Mouse (Mus musculus) limb, embryonic 13.5 days (tissue): ENCODE results near the gene Pdxdc1. TPM values are rescaled to one million over a fixed set of nuclear protein-coding genes. Genes with fewer than 3 reads are reported as not detected.
"Not testable (repeated sequence)": the region's sequence is repeated elsewhere in the genome, so short reads cannot be mapped to it uniquely, and the experiment has no call there.

Experiments used
- ATAC-seq: fragments of 200-750 bp; cut with Nextera tagmentation; 2 replicates; pipeline ENCODE4 v1.8.0; 2017; ENCODE audit warnings: low read depth, moderate number of reproducible peaks, moderate TSS enrichment; ENCODE audit not compliant: low FRiP score
- H3K27ac ChIP-seq: fragments of 300-500 bp; sonication (generic); 2 replicates; pipeline ENCODE4 v1.5.1; 2015; ENCODE audit warnings: inconsistent platforms, mild to moderate bottlenecking, moderate library complexity
- H3K27me3 ChIP-seq: fragments of 300-500 bp; sonication (generic); 2 replicates; pipeline ENCODE4 v1.6.1; 2015; ENCODE audit warnings: mild to moderate bottlenecking, inconsistent platforms
- H3K36me3 ChIP-seq: fragments of 300-500 bp; sonication (generic); 2 replicates; pipeline ENCODE4 v1.6.1; 2015; ENCODE audit warnings: inconsistent platforms, mild to moderate bottlenecking, moderate library complexity
- H3K4me1 ChIP-seq: fragments of 300-500 bp; sonication (generic); 2 replicates; pipeline ENCODE4 v1.6.1; 2015; ENCODE audit warnings: inconsistent platforms
- H3K4me2 ChIP-seq: fragments of 300-500 bp; sonication (generic); replicated peaks from 2 replicates; pipeline ENCODE4 v1.6.1; 2015; ENCODE audit warnings: inconsistent platforms, mild to moderate bottlenecking, moderate library complexity
- H3K4me3 ChIP-seq: fragments of 300-500 bp; sonication (generic); 2 replicates; pipeline ENCODE4 v1.5.1; 2015; ENCODE audit warnings: moderate library complexity, mild to moderate bottlenecking, inconsistent platforms
- H3K9ac ChIP-seq: fragments of 300-500 bp; sonication (generic); 2 replicates; pipeline ENCODE4 v1.6.1; 2015; ENCODE audit warnings: mild to moderate bottlenecking, inconsistent platforms
- H3K9me3 ChIP-seq: fragments of 300-500 bp; sonication (generic); 2 replicates; pipeline ENCODE4 v1.6.1; 2016; ENCODE audit warnings: inconsistent platforms
- whole genome bisulfite sequencing: fragments of 180-500 bp; shearing (Covaris S2); methylation state at CpG from one replicate; pipeline ENCODE4 v1.1.7; 2015; 5-methylcytosine and 5-hydroxymethylcytosine counted together
- polyA plus RNA-seq: library from polyadenylated mRNA; unstranded; fragments of >200 nt; fragmentation: Nextera tagmentation; extraction: Ambion mirVana; gene quantifications from 2 replicates; pipeline ENCODE4 v1.2.1, GENCODE M21; 2015

Gene Pdxdc1
- polyA plus RNA-seq, 1 experiment from 2014 or later, result 110 TPM

GRCm38 (mm10) chr16:13867910-13868514 lies 34.9 kb downstream of the Pdxdc1 start:
- H3K4me3 ChIP-seq, result no peak overlapping the region
- 0 out of 2 replicates have a peak, but pooled peaks have one; percentile 44 for ATAC-seq
- H3K9me3 ChIP-seq, result no peaks in the 10 kb centered on the region
- H3K9ac ChIP-seq, result no peak overlapping the region
- H3K4me1 ChIP-seq, result no peaks in the 10 kb centered on the region
- H3K4me2 ChIP-seq, result peak overlapping the region; percentile 39
- 15% methylated on average over 41 of the region's 42 CpGs for WGBS
- no peaks in the 10 kb centered on the region for H3K27me3 ChIP-seq
- no peak overlapping the region for H3K27ac ChIP-seq
- H3K36me3 ChIP-seq, result peaks cover 61% of the 10 kb centered on the region

GRCm38 (mm10) chr16:13867406-13867805 lies 35.5 kb downstream of the Pdxdc1 start:
- not testable (repeated sequence) for H3K27me3 ChIP-seq, H3K27ac ChIP-seq, H3K9me3 ChIP-seq, H3K4me1 ChIP-seq, H3K9ac ChIP-seq, ATAC-seq, H3K4me2 ChIP-seq, H3K4me3 ChIP-seq
- H3K36me3 ChIP-seq, result peaks cover 65% of the 10 kb centered on the region
- WGBS, result 39% methylated on average over 5 of the region's 5 CpGs

GRCm38 (mm10) chr16:13866616-13867015 lies 36.3 kb downstream of the Pdxdc1 start:
- Histone ChIP-seq H3K4me2 (no peak overlapping the region), H3K9me3 (no peaks in the 10 kb centered on the region), H3K9ac (no peak overlapping the region), H3K36me3 (peaks cover 61% of the 10 kb centered on the region), H3K4me1 (no peaks in the 10 kb centered on the region), H3K27ac (no peak overlapping the region), H3K4me3 (no peak overlapping the region), H3K27me3 (no peaks in the 10 kb centered on the region)
- 85% methylated on average over 5 of the region's 5 CpGs for WGBS
- ATAC-seq, result no peak

- no peak overlapping the region for H3K27ac ChIP-seq
- no peak overlapping the region for H3K9ac ChIP-seq
- ATAC-seq, result no peak
- H3K4me2 ChIP-seq, result no peak overlapping the region
- no peaks in the 10 kb centered on the region for H3K9me3 ChIP-seq
- H3K27me3 ChIP-seq, result no peaks in the 10 kb centered on the region
- H3K36me3 ChIP-seq, result peaks cover 56% of the 10 kb centered on the region
- H3K4me3 ChIP-seq, result no peak overlapping the region
- H3K4me1 ChIP-seq, result no peaks in the 10 kb centered on the region
- WGBS, result 57% methylated on average over 4 of the region's 4 CpGs
Observed at GRCm38 (mm10) chr16:13866076-13866475, 36.9 kb downstream of the Pdxdc1 start.

- Histone ChIP-seq H3K36me3 (peaks cover 56% of the 10 kb centered on the region), H3K4me1 (no peaks in the 10 kb centered on the region), H3K9ac (no peak overlapping the region), H3K9me3 (no peaks in the 10 kb centered on the region), H3K27me3 (no peaks in the 10 kb centered on the region), H3K27ac (no peak overlapping the region), H3K4me3 (no peak overlapping the region), H3K4me2 (no peak overlapping the region)
- 98% methylated on average over 4 of the region's 4 CpGs for WGBS
- no peak for ATAC-seq
Observed at GRCm38 (mm10) chr16:13853886-13854285, 49.0 kb downstream of the Pdxdc1 start.

- Histone ChIP-seq H3K9me3 (no peaks in the 10 kb centered on the region), H3K27ac (no peak overlapping the region), H3K9ac (no peak overlapping the region), H3K27me3 (no peaks in the 10 kb centered on the region), H3K4me3 (no peak overlapping the region), H3K36me3 (peaks cover 60% of the 10 kb centered on the region), H3K4me1 (no peaks in the 10 kb centered on the region), H3K4me2 (no peak overlapping the region)
- WGBS, result 95% methylated on average over 4 of the region's 4 CpGs
- ATAC-seq, result no peak
Observed at GRCm38 (mm10) chr16:13851446-13851845, 51.5 kb downstream of the Pdxdc1 start.

- Histone ChIP-seq H3K4me1 (no peaks in the 10 kb centered on the region), H3K4me2 (no peak overlapping the region), H3K9ac (no peak overlapping the region), H3K27ac (no peak overlapping the region), H3K36me3 (peaks cover 71% of the 10 kb centered on the region), H3K9me3 (no peaks in the 10 kb centered on the region), H3K27me3 (no peaks in the 10 kb centered on the region), H3K4me3 (no peak overlapping the region)
- ATAC-seq, result no peak
- 87% methylated on average over 2 of the region's 2 CpGs for WGBS
Observed at GRCm38 (mm10) chr16:13848310-13848709, 54.6 kb downstream of the Pdxdc1 start.

- WGBS, result 90% methylated on average over 1 of the region's 1 CpGs
- ATAC-seq, result no peak
- no peak overlapping the region for H3K9ac ChIP-seq
- H3K36me3 ChIP-seq, result peaks cover 75% of the 10 kb centered on the region
- no peak overlapping the region for H3K27ac ChIP-seq
- H3K4me2 ChIP-seq, result no peak overlapping the region
- H3K4me1 ChIP-seq, result no peaks in the 10 kb centered on the region
- no peaks in the 10 kb centered on the region for H3K9me3 ChIP-seq
- no peak overlapping the region for H3K4me3 ChIP-seq
- no peaks in the 10 kb centered on the region for H3K27me3 ChIP-seq
Observed at GRCm38 (mm10) chr16:13846675-13847074, 56.3 kb downstream of the Pdxdc1 start.

- WGBS, result 96% methylated on average over 5 of the region's 5 CpGs
- Histone ChIP-seq H3K36me3 (peaks cover 86% of the 10 kb centered on the region), H3K9ac (no peak overlapping the region), H3K27ac (no peak overlapping the region), H3K4me1 (no peaks in the 10 kb centered on the region), H3K4me2 (no peak overlapping the region), H3K27me3 (no peaks in the 10 kb centered on the region), H3K4me3 (no peak overlapping the region), H3K9me3 (no peaks in the 10 kb centered on the region)
- ATAC-seq, result no peak
Observed at GRCm38 (mm10) chr16:13845031-13845430, 57.9 kb downstream of the Pdxdc1 start.

GRCm38 (mm10) chr16:13840956-13841355 lies 62.0 kb downstream of the Pdxdc1 start:
- H3K4me1 ChIP-seq, result no peaks in the 10 kb centered on the region
- no peak overlapping the region for H3K27ac ChIP-seq
- H3K36me3 ChIP-seq, result peaks cover 97% of the 10 kb centered on the region
- no peak overlapping the region for H3K4me2 ChIP-seq
- no peak overlapping the region for H3K9ac ChIP-seq
- H3K9me3 ChIP-seq, result no peaks in the 10 kb centered on the region
- ATAC-seq, result no peak
- H3K27me3 ChIP-seq, result no peaks in the 10 kb centered on the region
- H3K4me3 ChIP-seq, result no peak overlapping the region
- WGBS, result 88% methylated on average over 3 of the region's 3 CpGs

- H3K4me1 ChIP-seq, result no peaks in the 10 kb centered on the region
- H3K27me3 ChIP-seq, result no peaks in the 10 kb centered on the region
- no peak overlapping the region for H3K4me2 ChIP-seq
- no peak for ATAC-seq
- H3K4me3 ChIP-seq, result no peak overlapping the region
- WGBS, result 90% methylated on average over 7 of the region's 7 CpGs
- H3K36me3 ChIP-seq, result peaks cover 98% of the 10 kb centered on the region
- no peak overlapping the region for H3K27ac ChIP-seq
- no peaks in the 10 kb centered on the region for H3K9me3 ChIP-seq
- no peak overlapping the region for H3K9ac ChIP-seq
Observed at GRCm38 (mm10) chr16:13840056-13840455, 62.9 kb downstream of the Pdxdc1 start.

GRCm38 (mm10) chr16:13834382-13834781 lies 68.5 kb downstream of the Pdxdc1 start:
- Histone ChIP-seq H3K36me3 (peaks cover 99% of the 10 kb centered on the region), H3K4me2 (no peak overlapping the region)
- WGBS, result 90% methylated on average over 5 of the region's 5 CpGs

GRCm38 (mm10) chr16:13831606-13832005 lies 71.3 kb downstream of the Pdxdc1 start:
- Histone ChIP-seq H3K9me3 (no peaks in the 10 kb centered on the region), H3K4me1 (no peaks in the 10 kb centered on the region; the same call in 1 of the 2 replicates), H3K36me3 (peaks cover 95% of the 10 kb centered on the region), H3K27me3 (no peaks in the 10 kb centered on the region), H3K4me3 (no peak overlapping the region), H3K4me2 (no peak overlapping the region), H3K27ac (no peak overlapping the region), H3K9ac (no peak overlapping the region)
- ATAC-seq, result no peak
- 84% methylated on average over 5 of the region's 5 CpGs for WGBS

More at GRCm38 (mm10) chr16:13834382-13834781, 68.5 kb downstream of the Pdxdc1 start:
- Histone ChIP-seq H3K27me3 (no peaks in the 10 kb centered on the region), H3K4me1 (no peaks in the 10 kb centered on the region), H3K9me3 (no peaks in the 10 kb centered on the region), H3K9ac (no peak overlapping the region), H3K27ac (no peak overlapping the region), H3K4me3 (no peak overlapping the region)
- ATAC-seq, result no peak
